Mouse (Mus musculus) spleen, postnatal 36 days (tissue): Measurements from ENCODE around the gene Gtpbp1.

Source experiments
- DNase-seq, 2 experiments: peaks; one replicate each; pipeline ENCODE4 v3.0.0; 2022; ENCODE audit warnings: low spot score in 2 of 2, mixed read lengths in 1 of 2

Gene Gtpbp1

GRCm38 (mm10) chr15:79723439-79723838, 32.8 kb downstream of the Gtpbp1 start:
- peak; percentile 41 to 56 for DNase-seq

GRCm38 (mm10) chr15:79725190-79725789, 34.6 kb downstream of the Gtpbp1 start:
- no peak for DNase-seq

- DNase-seq, result no peak
Measured at GRCm38 (mm10) chr15:79727840-79728239, 37.2 kb downstream of the Gtpbp1 start.

GRCm38 (mm10) chr15:79728311-79728710, 37.7 kb downstream of the Gtpbp1 start:
- no peak for DNase-seq

- DNase-seq, result no peak
Measured at GRCm38 (mm10) chr15:79728731-79729388, 38.2 kb downstream of the Gtpbp1 start.

GRCm38 (mm10) chr15:79731554-79731953, 40.9 kb downstream of the Gtpbp1 start:
- no peak for DNase-seq

- no peak for DNase-seq
Measured at GRCm38 (mm10) chr15:79733192-79733591, 42.5 kb downstream of the Gtpbp1 start.

GRCm38 (mm10) chr15:79733640-79734039, 43.0 kb downstream of the Gtpbp1 start:
- DNase-seq, result no peak

GRCm38 (mm10) chr15:79734311-79734710, 43.7 kb downstream of the Gtpbp1 start:
- DNase-seq, result no peak

GRCm38 (mm10) chr15:79740739-79741138, 50.1 kb downstream of the Gtpbp1 start:
- no peak for DNase-seq

GRCm38 (mm10) chr15:79741173-79741858, 50.7 kb downstream of the Gtpbp1 start:
- DNase-seq, result peak; percentile 67 to 70

GRCm38 (mm10) chr15:79741921-79742705, 51.5 kb downstream of the Gtpbp1 start, which contains the start of gene Sun2:
Sun2 (minus strand) TSS chr15:79742536.
- DNase-seq, result peak; percentile 91 to 92

GRCm38 (mm10) chr15:79742706-79743023, 52.0 kb downstream of the Gtpbp1 start:
- DNase-seq, result no peak

GRCm38 (mm10) chr15:79744001-79744400, 53.4 kb downstream of the Gtpbp1 start:
- no peak for DNase-seq

GRCm38 (mm10) chr15:79744742-79745141, 54.1 kb downstream of the Gtpbp1 start:
- no peak for DNase-seq

GRCm38 (mm10) chr15:79745312-79745711, 54.7 kb downstream of the Gtpbp1 start:
- no peak for DNase-seq

- no peak for DNase-seq
Measured at GRCm38 (mm10) chr15:79745883-79746282, 55.2 kb downstream of the Gtpbp1 start.

- DNase-seq, result no peak
Measured at GRCm38 (mm10) chr15:79747998-79748397, 57.4 kb downstream of the Gtpbp1 start.

- peak; percentile 41 to 42 for DNase-seq
Measured at GRCm38 (mm10) chr15:79749162-79749561, 58.5 kb downstream of the Gtpbp1 start.

- DNase-seq, result no peak
Measured at GRCm38 (mm10) chr15:79750266-79750665, 59.6 kb downstream of the Gtpbp1 start.

GRCm38 (mm10) chr15:79751772-79752171, 61.1 kb downstream of the Gtpbp1 start:
- DNase-seq, result peak; percentile 59 to 68

- DNase-seq, result peak; percentile 64 to 68
Measured at GRCm38 (mm10) chr15:79752742-79753419, 62.2 kb downstream of the Gtpbp1 start.
